Mouse (Mus musculus) ovary, postnatal 14 days (tissue): ENCODE measurements around the gene Phospho2.
"Not testable (repeated sequence)": the region's sequence is repeated elsewhere in the genome, so short reads cannot be mapped to it uniquely, and the experiment has no call there.

ENCODE experiments used
- DNase-seq: peaks from one replicate; pipeline ENCODE4 v3.0.0; 2022; ENCODE audit warnings: low spot score

Gene Phospho2

GRCm38 (mm10) chr2:69789429-69790069, at the start of gene Phospho2, which contains the start of gene Ccdc173:
Gene Phospho2, plus strand, starts transcription at chr2:69789623.
Gene Ccdc173, minus strand, starts transcription at chr2:69789575.
- DNase-seq, result peak; percentile 97

GRCm38 (mm10) chr2:69745091-69745490, 44.3 kb upstream of the Phospho2 start:
- DNase-seq, result no peak

GRCm38 (mm10) chr2:69760980-69761379, 28.4 kb upstream of the Phospho2 start:
- DNase-seq, result no peak

- DNase-seq, result no peak
Observed at GRCm38 (mm10) chr2:69763340-69763739, 26.1 kb upstream of the Phospho2 start.

GRCm38 (mm10) chr2:69764716-69765115, 24.7 kb upstream of the Phospho2 start:
- DNase-seq, result no peak

GRCm38 (mm10) chr2:69773331-69773730, 16.1 kb upstream of the Phospho2 start:
- no peak for DNase-seq

- no peak for DNase-seq
Observed at GRCm38 (mm10) chr2:69777985-69778835, 11.2 kb upstream of the Phospho2 start.

GRCm38 (mm10) chr2:69778836-69779177, 10.6 kb upstream of the Phospho2 start:
- no peak for DNase-seq

- DNase-seq, result no peak
Observed at GRCm38 (mm10) chr2:69788974-69789373, 449 bp upstream of the Phospho2 start.

- peak; percentile 71 for DNase-seq
Observed at GRCm38 (mm10) chr2:69790285-69790684, 862 bp downstream of the Phospho2 start.

- DNase-seq, result no peak
Observed at GRCm38 (mm10) chr2:69790722-69791121, 1.3 kb downstream of the Phospho2 start.

- DNase-seq, result peak; percentile 39
Observed at GRCm38 (mm10) chr2:69802911-69803312, 13.5 kb downstream of the Phospho2 start.

GRCm38 (mm10) chr2:69803756-69804155, 14.3 kb downstream of the Phospho2 start:
- no peak for DNase-seq

GRCm38 (mm10) chr2:69804663-69805062, 15.2 kb downstream of the Phospho2 start:
- DNase-seq, result not testable (repeated sequence)

- no peak for DNase-seq
Observed at GRCm38 (mm10) chr2:69810169-69810568, 20.7 kb downstream of the Phospho2 start.

GRCm38 (mm10) chr2:69811349-69811748, 21.9 kb downstream of the Phospho2 start:
- DNase-seq, result not testable (repeated sequence)

GRCm38 (mm10) chr2:69816575-69816974, 27.2 kb downstream of the Phospho2 start:
- DNase-seq, result no peak

- DNase-seq, result no peak
Observed at GRCm38 (mm10) chr2:69818350-69819085, 29.1 kb downstream of the Phospho2 start.

GRCm38 (mm10) chr2:69820201-69820600, 30.8 kb downstream of the Phospho2 start:
- no peak for DNase-seq

GRCm38 (mm10) chr2:69821711-69822110, 32.3 kb downstream of the Phospho2 start, which contains the start of gene Klhl23:
Gene Klhl23, plus strand, starts transcription at chr2:69821944.
- DNase-seq, result no peak

GRCm38 (mm10) chr2:69822361-69823128, 33.1 kb downstream of the Phospho2 start:
- peak; percentile 44 for DNase-seq
